ENCODE assay signal across 11 mouse cellular contexts in genomic region chr2:84019519-84020305, GRCm38 (mm10). TPM values are rescaled to one million over a fixed set of nuclear protein-coding genes. Genes with fewer than 3 reads are reported as not detected.
DNase-seq lines count a peak whose midpoint lies in the region; ATAC-seq and TF ChIP-seq lines count a peak whose summit lies in the region.
"Had no signal": no experiment of that assay in that cellular context is flagged by ENCODE, and none has a peak within 500 bp of the region (broad histone marks: within the 10 kb centered on the region; RNA-seq: fewer than 3 reads in every experiment).

No protein-coding gene starts in this region.

- no peak for TF ChIP-seq CTCF in stomach, postnatal 0 days (IDR thresholded peaks at IDR 0.05; ENCODE audit: low read depth)

- no peak for DNase-seq in stomach, postnatal 0 days (ENCODE audit: low spot score)
- peak; percentile 72 for DNase-seq in lung, postnatal 25 days (ENCODE audit: low spot score)
- no peak for DNase-seq in cerebellum, adult 11 months
- DNase-seq in cerebellum, adult 18-20 months: no peak
- no peak for DNase-seq in cerebellum, adult 9-11 months
- DNase-seq: heart, postnatal 4 days had no signal

- H3K36me3 ChIP-seq in stomach, embryonic 15.5 days: no peaks in the 10 kb centered on the region
- H3K36me3 ChIP-seq in stomach, postnatal 0 days (ENCODE audit: control insufficient read depth, insufficient read depth, low read length): no peaks in the 10 kb centered on the region
- no peaks in the 10 kb centered on the region for H3K36me3 ChIP-seq in kidney, embryonic 14.5 days (ENCODE audit: control insufficient read depth, insufficient read depth, low read length)
- H3K36me3 ChIP-seq in neural tube, embryonic 15.5 days: no peaks in the 10 kb centered on the region
- H3K36me3 ChIP-seq: embryonic facial prominence, embryonic 15.5 days had no signal

- no peak for TF ChIP-seq EP300 in stomach, postnatal 0 days (optimal IDR thresholded peaks at IDR 0.05)

- H3K27me3 ChIP-seq in stomach, embryonic 15.5 days (replicated peaks): no peaks in the 10 kb centered on the region
- H3K27me3 ChIP-seq in stomach, postnatal 0 days (ENCODE audit: control insufficient read depth, insufficient read depth, low read length): no peaks in the 10 kb centered on the region
- no peaks in the 10 kb centered on the region for H3K27me3 ChIP-seq in kidney, embryonic 14.5 days (ENCODE audit: control insufficient read depth, insufficient read depth, low read length)
- H3K27me3 ChIP-seq in neural tube, embryonic 15.5 days (replicated peaks): no peaks in the 10 kb centered on the region
- H3K27me3 ChIP-seq: embryonic facial prominence, embryonic 15.5 days had no signal

- no peak overlapping the region for H3K4me3 ChIP-seq in stomach, embryonic 15.5 days (replicated peaks)
- no peak overlapping the region for H3K4me3 ChIP-seq in stomach, postnatal 0 days (ENCODE audit: low read depth, low read length)
- H3K4me3 ChIP-seq in kidney, embryonic 14.5 days (ENCODE audit: low read length): no peak overlapping the region
- no peak overlapping the region for H3K4me3 ChIP-seq in neural tube, embryonic 15.5 days (replicated peaks)
- H3K4me3 ChIP-seq: embryonic facial prominence, embryonic 15.5 days had no signal

- H3K9ac ChIP-seq in stomach, embryonic 15.5 days: no peak overlapping the region
- no peak overlapping the region for H3K9ac ChIP-seq in stomach, postnatal 0 days (ENCODE audit: low read length)
- H3K9ac ChIP-seq in kidney, embryonic 14.5 days (ENCODE audit: low read depth, low read length): no peak overlapping the region
- H3K9ac ChIP-seq in neural tube, embryonic 15.5 days (replicated peaks): no peak overlapping the region
- H3K9ac ChIP-seq: embryonic facial prominence, embryonic 15.5 days had no signal

- H3K4me1 ChIP-seq in stomach, embryonic 15.5 days: no peaks in the 10 kb centered on the region
- H3K4me1 ChIP-seq in stomach, postnatal 0 days (replicated peaks; ENCODE audit: control insufficient read depth, insufficient read depth): no peaks in the 10 kb centered on the region
- no peaks in the 10 kb centered on the region for H3K4me1 ChIP-seq in kidney, embryonic 14.5 days (ENCODE audit: control insufficient read depth, insufficient read depth, low read length)
- no peaks in the 10 kb centered on the region for H3K4me1 ChIP-seq in neural tube, embryonic 15.5 days

- peak; percentile 63 for ATAC-seq in stomach, embryonic 15.5 days (ENCODE audit: insufficient read depth, low FRiP score, low read depth)
- ATAC-seq in stomach, postnatal 0 days (ENCODE audit: low FRiP score, low TSS enrichment): no peak
- ATAC-seq in kidney, embryonic 14.5 days (ENCODE audit: low FRiP score, low TSS enrichment): peak; percentile 55; the same call in 1 of the 2 replicates
- no peak for ATAC-seq in neural tube, embryonic 15.5 days (ENCODE audit: low FRiP score)

- no peak overlapping the region for H3K27ac ChIP-seq in stomach, embryonic 15.5 days
- H3K27ac ChIP-seq in stomach, postnatal 0 days (replicated peaks): no peak overlapping the region
- peak overlapping the region; percentile 55; the same call in 1 of the 2 replicates for H3K27ac ChIP-seq in kidney, embryonic 14.5 days (ENCODE audit: low read depth, low read length)
- H3K27ac ChIP-seq in neural tube, embryonic 15.5 days (replicated peaks): no peak overlapping the region
- H3K27ac ChIP-seq: embryonic facial prominence, embryonic 15.5 days had no signal

- no peaks in the 10 kb centered on the region for H3K9me3 ChIP-seq in stomach, embryonic 15.5 days
- no peaks in the 10 kb centered on the region for H3K9me3 ChIP-seq in stomach, postnatal 0 days (ENCODE audit: control insufficient read depth, low read length)
- H3K9me3 ChIP-seq in kidney, embryonic 14.5 days (ENCODE audit: control insufficient read depth, low read length): no peaks in the 10 kb centered on the region
- H3K9me3 ChIP-seq in neural tube, embryonic 15.5 days (replicated peaks): no peaks in the 10 kb centered on the region
- H3K9me3 ChIP-seq: embryonic facial prominence, embryonic 15.5 days had no signal

- 65% methylated on average over 8 of the region's 8 CpGs for WGBS in stomach, embryonic 15.5 days
- 70% methylated on average over 8 of the region's 8 CpGs for WGBS in stomach, postnatal 0 days
- 68% methylated on average over 8 of the region's 8 CpGs for WGBS in kidney, embryonic 14.5 days
- 74% methylated on average over 8 of the region's 8 CpGs for WGBS in neural tube, embryonic 15.5 days

- H3K4me2 ChIP-seq in stomach, embryonic 15.5 days: no peak overlapping the region
- H3K4me2 ChIP-seq in stomach, postnatal 0 days (replicated peaks; ENCODE audit: low read depth): no peak overlapping the region
- H3K4me2 ChIP-seq in kidney, embryonic 14.5 days (replicated peaks; ENCODE audit: low read depth, low read length): no peak overlapping the region
- no peak overlapping the region for H3K4me2 ChIP-seq in neural tube, embryonic 15.5 days
- H3K4me2 ChIP-seq: embryonic facial prominence, embryonic 15.5 days had no signal

RNA-seq across cellular contexts. Expression of gene Gm13691, which starts 29.4 kb away (rescaled TPM):
- polyA plus RNA-seq in stomach, embryonic 15.5 days (2015; fragmentation: Nextera tagmentation; extraction: Ambion mirVana): 0.09 TPM in 1 of 2 replicates, not detected in the other
- polyA plus RNA-seq in stomach, postnatal 0 days (2015; fragmentation: Nextera tagmentation; extraction: Ambion mirVana): not detected in 2 replicates
- polyA plus RNA-seq in kidney, embryonic 14.5 days (2014; fragmentation: Nextera tagmentation; extraction: Ambion mirVana): not detected in 2 replicates
- not detected in 2 replicates for polyA plus RNA-seq in neural tube, embryonic 15.5 days (2015; fragmentation: Nextera tagmentation; extraction: Ambion mirVana)
- polyA plus RNA-seq: embryonic facial prominence, embryonic 15.5 days; liver, adult 2 months had no signal

RNA-seq across cellular contexts. Expression of gene Gm13697, which starts 35.2 kb away (rescaled TPM):
- polyA plus RNA-seq in stomach, embryonic 15.5 days (2015; fragmentation: Nextera tagmentation; extraction: Ambion mirVana): 0.09 TPM in 1 of 2 replicates, not detected in the other
- polyA plus RNA-seq in stomach, postnatal 0 days (2015; fragmentation: Nextera tagmentation; extraction: Ambion mirVana): not detected in 2 replicates
- not detected in 2 replicates for polyA plus RNA-seq in kidney, embryonic 14.5 days (2014; fragmentation: Nextera tagmentation; extraction: Ambion mirVana)
- not detected in 2 replicates for polyA plus RNA-seq in neural tube, embryonic 15.5 days (2015; fragmentation: Nextera tagmentation; extraction: Ambion mirVana)
- polyA plus RNA-seq: embryonic facial prominence, embryonic 15.5 days; liver, adult 2 months had no signal

RNA-seq across cellular contexts. Expression of gene Gm13694, which starts 41.0 kb away (rescaled TPM):
- 0.09 TPM in 1 of 2 replicates, not detected in the other for polyA plus RNA-seq in stomach, embryonic 15.5 days (2015; fragmentation: Nextera tagmentation; extraction: Ambion mirVana)
- polyA plus RNA-seq in stomach, postnatal 0 days (2015; fragmentation: Nextera tagmentation; extraction: Ambion mirVana): not detected in 2 replicates
- not detected in 2 replicates for polyA plus RNA-seq in kidney, embryonic 14.5 days (2014; fragmentation: Nextera tagmentation; extraction: Ambion mirVana)
- polyA plus RNA-seq in neural tube, embryonic 15.5 days (2015; fragmentation: Nextera tagmentation; extraction: Ambion mirVana): not detected in 2 replicates
- polyA plus RNA-seq: embryonic facial prominence, embryonic 15.5 days; liver, adult 2 months had no signal

RNA-seq across cellular contexts. Expression of gene Gm13696, which starts 46.8 kb away (rescaled TPM):
- polyA plus RNA-seq in stomach, embryonic 15.5 days (2015; fragmentation: Nextera tagmentation; extraction: Ambion mirVana): 0.09 TPM in 1 of 2 replicates, not detected in the other
- not detected in 2 replicates for polyA plus RNA-seq in stomach, postnatal 0 days (2015; fragmentation: Nextera tagmentation; extraction: Ambion mirVana)
- polyA plus RNA-seq in kidney, embryonic 14.5 days (2014; fragmentation: Nextera tagmentation; extraction: Ambion mirVana): not detected in 2 replicates
- not detected in 2 replicates for polyA plus RNA-seq in neural tube, embryonic 15.5 days (2015; fragmentation: Nextera tagmentation; extraction: Ambion mirVana)
- polyA plus RNA-seq: embryonic facial prominence, embryonic 15.5 days; liver, adult 2 months had no signal

RNA-seq across cellular contexts. Expression of gene Gm13695, which starts 52.6 kb away (rescaled TPM):
- polyA plus RNA-seq in stomach, embryonic 15.5 days (2015; fragmentation: Nextera tagmentation; extraction: Ambion mirVana): 0.09 TPM in 1 of 2 replicates, not detected in the other
- polyA plus RNA-seq in stomach, postnatal 0 days (2015; fragmentation: Nextera tagmentation; extraction: Ambion mirVana): not detected in 2 replicates
- polyA plus RNA-seq in kidney, embryonic 14.5 days (2014; fragmentation: Nextera tagmentation; extraction: Ambion mirVana): not detected in 2 replicates
- polyA plus RNA-seq in neural tube, embryonic 15.5 days (2015; fragmentation: Nextera tagmentation; extraction: Ambion mirVana): not detected in 2 replicates
- polyA plus RNA-seq: embryonic facial prominence, embryonic 15.5 days; liver, adult 2 months had no signal

Comparison
In these comparisons a context has a peak if more than half of its experiments do, and no peak if none do; other contexts are left out.
1. ATAC-seq: peak in stomach, embryonic 15.5 days (single experiment) and kidney, embryonic 14.5 days (single experiment); none in stomach, postnatal 0 days (single experiment) and neural tube, embryonic 15.5 days (single experiment).